Mouse (Mus musculus) lung, adult 2 months (tissue): ENCODE results near the gene Sesn3.

Source experiments
- CTCF ChIP-seq: fragments of 200-500 bp; IDR thresholded peaks from 2 replicates; pipeline ENCODE4 v1.5.1; 2011; ENCODE audit warnings: mild to moderate bottlenecking, low read length, control low read depth; ENCODE audit not compliant: insufficient read depth
- POLR2A ChIP-seq: fragments of 200-500 bp; IDR thresholded peaks from 2 replicates; pipeline ENCODE4 v1.6.1; 2011; ENCODE audit warnings: low read depth, mild to moderate bottlenecking, control low read depth, low read length, borderline replicate concordance; ENCODE audit errors: extremely low read depth

GRCm38 (mm10) chr9:14295680-14296440, 21.0 kb downstream of the Sesn3 start:
- TF ChIP-seq CTCF (no peak), POLR2A (no peak)
